Mouse (Mus musculus): ENCODE data around the gene B4galnt3. TPM values are rescaled to one million over a fixed set of nuclear protein-coding genes. Genes with fewer than 3 reads are reported as not detected.
"Not testable (repeated sequence)": the region's sequence is repeated elsewhere in the genome, so short reads cannot be mapped to it uniquely, and the experiment has no call there.

The B4galnt3 gene
- polyA plus RNA-seq (2012; rRNA removed): 1.6 and 1.8 TPM in 2 replicates

- DNase-seq (ENCODE audit: low read depth): no peak
Observed at GRCm38 (mm10) chr6:120294056-120294784, at the start of gene B4galnt3, which contains the start of gene D330020A13Rik. Gene B4galnt3 (minus strand): TSS chr6:120294559. Gene D330020A13Rik (plus strand): TSS chr6:120294364.

DNA sequence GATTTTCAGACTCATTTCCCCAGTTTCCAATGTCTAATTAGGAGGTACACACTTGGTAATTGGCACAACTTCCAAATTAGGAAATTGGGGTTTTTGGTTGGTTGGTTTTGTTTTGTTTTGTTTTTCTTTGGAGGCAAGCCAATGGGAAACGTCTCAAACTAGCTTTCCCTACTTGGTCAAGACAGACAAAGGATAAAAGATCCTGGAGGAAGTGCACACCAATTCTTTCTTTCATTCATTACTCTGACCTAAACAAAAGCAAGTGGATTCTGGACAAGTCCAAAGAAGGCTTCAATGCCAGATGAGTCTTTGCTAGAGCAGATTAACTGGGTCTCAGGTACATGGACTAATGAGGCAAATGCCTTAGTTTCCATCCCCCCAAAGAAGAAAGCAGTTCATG is 49.6 kb upstream of the B4galnt3 start:
- no peak for DNase-seq (ENCODE audit: low read depth)

DNA sequence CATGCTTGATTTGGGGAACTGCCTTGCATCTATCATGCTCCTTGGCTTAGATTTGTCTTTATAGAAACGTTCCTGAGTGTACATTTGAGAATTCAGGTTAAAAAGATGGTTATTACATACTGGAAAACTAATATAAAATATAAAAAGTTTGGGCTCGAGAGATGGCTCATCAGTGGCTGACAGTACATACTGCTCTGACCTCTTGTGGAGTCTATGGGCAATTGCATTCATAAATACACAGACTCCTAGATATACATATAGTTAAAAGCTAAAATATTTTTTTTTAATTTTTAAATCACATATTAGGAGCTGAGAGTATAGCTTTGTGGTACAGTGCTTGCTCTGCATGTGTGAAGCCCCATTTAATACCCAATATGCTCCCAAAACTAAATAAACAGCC is 38.0 kb upstream of the B4galnt3 start:
- DNase-seq (ENCODE audit: low read depth): no peak

- DNase-seq (ENCODE audit: low read depth): no peak
Observed at GRCm38 (mm10) chr6:120324295-120324927, 30.1 kb upstream of the B4galnt3 start.

DNA sequence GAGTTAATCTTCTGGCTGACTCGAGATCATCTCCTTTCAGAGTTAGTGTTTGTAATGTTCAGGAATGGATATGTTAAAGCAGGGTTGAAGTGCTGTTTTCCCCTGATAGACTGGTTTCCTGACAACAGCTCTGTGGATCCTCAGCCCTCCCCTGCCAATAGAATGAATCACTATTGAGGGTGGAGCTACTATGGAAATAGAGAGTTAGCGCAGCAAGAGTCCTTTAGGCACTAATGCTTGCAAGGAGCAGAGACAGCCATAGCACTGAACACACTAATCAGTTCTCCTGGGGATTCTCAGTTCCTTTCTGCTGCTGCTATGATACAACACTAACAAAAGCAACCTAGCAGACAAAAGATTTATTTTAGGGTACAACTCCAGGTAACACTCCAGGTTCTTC is 26.0 kb upstream of the B4galnt3 start:
- DNase-seq (ENCODE audit: low read depth): no peak

DNA sequence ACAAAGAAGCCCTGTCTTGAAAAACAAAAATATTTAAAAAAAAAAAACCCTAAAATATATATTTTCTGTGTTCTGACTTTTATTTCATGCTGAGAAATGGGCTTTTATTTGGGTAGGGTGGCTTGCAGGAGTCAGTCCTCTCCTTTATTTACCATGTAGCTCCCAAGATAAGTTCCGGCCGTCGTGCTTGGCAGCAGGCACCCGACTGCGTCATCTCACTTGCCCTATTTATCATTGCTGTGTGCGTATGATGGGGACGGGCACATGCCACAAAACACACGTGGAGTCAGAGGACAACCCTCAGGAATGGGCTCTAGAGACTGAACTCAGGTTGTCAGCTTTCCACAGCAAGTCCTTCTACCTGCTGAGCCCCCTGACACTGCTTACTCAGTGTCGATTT is 24.8 kb upstream of the B4galnt3 start:
- no peak for DNase-seq (ENCODE audit: low read depth)

GRCm38 (mm10) chr6:120318303-120318940 is 24.1 kb upstream of the B4galnt3 start:
- DNase-seq (ENCODE audit: low read depth): no peak

DNA sequence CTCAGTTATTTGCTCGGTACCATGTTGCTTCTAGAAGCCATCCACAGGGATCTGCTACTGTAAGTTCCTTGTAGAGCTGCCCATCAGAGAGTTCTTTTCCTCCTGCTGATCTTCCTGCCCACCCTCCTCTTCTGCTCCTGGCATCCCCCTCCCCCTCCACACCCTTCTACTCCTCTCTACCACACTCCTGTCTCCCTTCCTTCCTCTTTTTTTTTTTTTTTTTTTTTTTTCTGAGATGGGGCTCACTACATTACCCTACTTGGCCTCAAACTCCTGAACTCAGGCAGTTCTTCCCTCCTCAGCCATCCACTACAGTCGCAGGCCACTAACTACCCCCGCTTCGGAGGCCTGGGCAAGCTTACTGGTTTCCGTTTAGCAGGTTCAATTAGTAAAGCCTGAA is 18.1 kb upstream of the B4galnt3 start:
- no peak for DNase-seq (ENCODE audit: low read depth)

- DNase-seq (ENCODE audit: low read depth): no peak
Observed at GRCm38 (mm10) chr6:120309787-120310186, 15.4 kb upstream of the B4galnt3 start.

- no peak for DNase-seq (ENCODE audit: low read depth)
Observed at GRCm38 (mm10) chr6:120309338-120309737, 15.0 kb upstream of the B4galnt3 start.

DNA sequence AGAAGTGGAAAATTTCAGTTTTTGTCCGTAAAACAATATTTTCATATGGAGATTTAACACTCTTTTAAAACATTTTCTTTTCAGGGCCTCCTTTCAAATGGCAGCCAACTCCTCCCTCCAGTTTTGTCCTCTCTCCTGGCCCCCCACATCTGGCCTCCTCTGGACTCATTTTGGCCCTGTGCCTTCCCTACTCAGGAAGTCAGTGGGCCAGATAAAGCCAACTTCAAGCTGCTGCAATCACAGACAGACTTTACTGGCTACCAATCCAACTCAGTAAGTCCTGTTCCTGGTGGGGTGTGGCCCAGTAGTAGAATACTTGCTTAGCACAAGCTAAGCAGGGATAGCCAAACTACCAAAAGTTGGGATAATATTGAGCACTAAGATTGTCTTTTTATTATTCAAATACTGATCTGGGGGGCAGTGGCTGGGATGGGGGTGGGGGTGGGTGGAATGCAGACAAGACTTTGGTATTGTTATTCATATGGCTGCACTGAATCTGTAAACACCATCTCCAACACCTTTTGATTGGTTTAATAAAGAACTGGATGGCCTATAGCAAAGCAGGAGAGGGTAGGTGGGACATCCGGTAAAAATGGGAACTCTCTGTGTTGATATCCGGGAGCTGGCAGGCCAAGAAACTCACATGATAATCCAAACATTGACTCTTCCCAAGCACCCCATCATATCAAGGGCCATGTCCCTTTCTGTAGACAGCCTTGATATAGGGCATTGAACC is 12.7 kb upstream of the B4galnt3 start:
- DNase-seq (ENCODE audit: low read depth): no peak

DNA sequence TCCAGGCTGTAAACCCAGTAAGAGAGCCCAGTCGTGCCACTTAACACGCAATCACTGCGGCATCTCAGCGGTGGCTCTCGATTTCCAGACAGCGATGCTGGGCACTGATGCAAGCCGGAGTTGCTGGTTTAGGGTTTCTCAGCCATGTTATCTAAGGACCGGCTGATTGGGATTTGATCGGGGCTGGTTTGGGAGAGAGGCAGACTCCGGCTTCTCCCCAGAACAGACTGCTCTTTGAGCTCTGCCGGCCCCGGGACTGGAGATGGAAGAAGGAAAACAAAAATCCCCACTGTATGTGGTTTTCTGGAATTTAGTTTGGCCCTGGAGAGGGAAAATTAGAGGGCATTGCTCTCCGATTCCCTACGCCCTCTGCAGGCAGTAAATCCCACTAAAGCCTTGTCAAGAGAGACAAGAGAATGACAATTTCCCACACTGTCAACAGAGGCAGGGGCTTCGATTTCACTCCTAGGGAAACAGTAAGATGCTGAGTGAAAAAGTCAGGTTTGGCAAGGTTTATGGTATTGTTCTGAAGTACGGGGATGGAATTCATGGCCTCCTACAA is 8.5 kb upstream of the B4galnt3 start:
- DNase-seq (ENCODE audit: low read depth): no peak

GRCm38 (mm10) chr6:120301137-120301536 is 6.8 kb upstream of the B4galnt3 start:
- DNase-seq (ENCODE audit: low read depth): no peak

DNA sequence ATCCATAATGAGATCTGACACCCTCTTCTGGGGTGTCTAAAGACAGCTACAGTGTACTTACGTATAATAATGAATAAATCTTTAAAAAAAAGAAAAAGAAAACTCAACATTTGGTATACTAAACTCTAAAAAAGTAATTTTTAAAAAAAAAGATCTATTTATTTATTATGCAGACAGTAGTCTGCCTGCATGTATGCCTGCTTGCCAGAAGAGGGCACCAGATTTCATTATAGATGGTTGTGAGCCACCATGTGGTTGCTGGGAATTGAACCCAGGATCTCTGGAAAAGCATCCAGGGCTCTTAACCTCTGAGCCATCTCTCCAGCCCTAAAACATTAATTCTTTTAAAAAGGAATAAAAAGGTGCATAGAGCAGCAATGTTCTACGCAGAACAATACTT is 2.2 kb upstream of the B4galnt3 start:
- not testable (repeated sequence) for DNase-seq (ENCODE audit: low read depth)

DNA sequence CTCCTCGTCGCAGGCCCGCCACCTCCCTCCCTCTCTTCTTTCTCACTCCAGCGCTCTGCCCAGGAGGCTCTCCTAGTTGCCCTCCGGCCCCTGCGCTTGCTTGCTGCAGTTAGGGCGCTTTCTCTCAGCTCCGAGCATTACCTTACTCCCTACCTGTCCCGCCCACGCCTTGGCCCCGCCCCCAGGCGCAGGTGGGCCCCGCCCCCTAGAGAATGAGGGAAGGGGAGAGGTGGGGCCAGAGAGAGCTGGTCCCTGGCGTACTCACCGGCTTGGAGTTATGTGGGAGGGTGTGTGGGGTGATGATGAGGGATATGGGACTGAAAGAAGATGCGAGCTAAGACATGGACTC is 400 bp upstream of the B4galnt3 start:
- peak; percentile 14 for DNase-seq (ENCODE audit: low read depth)

GRCm38 (mm10) chr6:120291396-120292009 is 2.9 kb downstream of the B4galnt3 start:
- DNase-seq (ENCODE audit: low read depth): no peak

DNA sequence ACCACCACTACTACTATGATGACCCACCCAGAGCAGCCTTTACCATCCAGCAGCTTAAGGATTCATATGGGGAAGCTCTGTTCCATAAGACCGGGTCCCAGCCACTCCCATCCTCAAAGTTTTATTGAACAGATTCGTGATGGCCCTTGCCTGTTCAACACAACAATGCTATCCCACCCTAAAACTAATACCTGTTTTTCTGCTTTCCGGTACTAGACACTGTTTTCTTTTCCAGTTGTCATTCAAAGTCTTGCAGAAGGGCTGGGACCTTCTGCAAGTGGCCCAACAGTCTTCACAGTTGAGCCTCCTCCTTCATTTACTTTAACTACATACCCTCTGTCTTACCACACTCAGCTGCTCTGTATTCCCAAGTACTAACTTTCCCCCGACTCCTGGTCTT is 4.9 kb downstream of the B4galnt3 start:
- DNase-seq (ENCODE audit: low read depth): no peak

DNA sequence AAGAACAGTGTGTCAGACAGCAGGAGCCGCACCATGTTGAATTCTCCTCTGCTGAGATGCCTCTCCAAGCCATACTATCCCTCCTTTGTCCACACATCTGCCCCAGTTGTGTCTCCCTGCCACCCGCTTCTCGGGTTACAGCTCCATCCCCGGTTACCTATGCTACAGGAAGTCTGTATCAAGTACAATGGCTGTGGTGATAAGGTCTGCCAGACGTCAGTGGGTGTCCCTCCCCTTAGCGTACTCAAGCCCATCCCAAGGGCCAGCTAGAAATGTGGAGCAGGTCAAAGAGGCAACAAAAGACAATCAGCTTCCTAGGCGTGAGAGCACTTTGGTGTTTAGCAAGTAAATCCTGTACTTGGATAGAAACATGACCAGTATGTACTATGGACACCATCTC is 5.8 kb downstream of the B4galnt3 start:
- DNase-seq (ENCODE audit: low read depth): no peak

DNA sequence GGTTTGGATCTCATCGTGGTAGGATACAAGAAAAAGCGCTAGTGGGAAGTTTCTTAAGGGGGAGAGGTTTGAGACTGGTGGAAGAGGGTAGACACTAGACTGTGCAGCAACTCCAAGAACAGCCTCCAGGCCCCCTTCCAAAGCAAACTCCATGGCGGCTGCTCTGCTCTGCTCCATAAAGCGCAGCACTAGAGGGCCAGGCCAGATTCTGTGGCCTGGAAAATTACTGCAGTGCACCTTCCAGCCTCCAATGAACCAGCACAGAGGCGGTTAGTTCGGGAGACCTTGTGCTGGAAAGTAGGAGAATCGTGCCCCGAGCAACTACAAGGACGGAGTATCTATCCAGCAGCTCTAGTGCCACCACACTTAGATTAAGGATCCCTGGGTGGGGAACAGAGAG is 7.1 kb downstream of the B4galnt3 start:
- DNase-seq (ENCODE audit: low read depth): no peak

DNA sequence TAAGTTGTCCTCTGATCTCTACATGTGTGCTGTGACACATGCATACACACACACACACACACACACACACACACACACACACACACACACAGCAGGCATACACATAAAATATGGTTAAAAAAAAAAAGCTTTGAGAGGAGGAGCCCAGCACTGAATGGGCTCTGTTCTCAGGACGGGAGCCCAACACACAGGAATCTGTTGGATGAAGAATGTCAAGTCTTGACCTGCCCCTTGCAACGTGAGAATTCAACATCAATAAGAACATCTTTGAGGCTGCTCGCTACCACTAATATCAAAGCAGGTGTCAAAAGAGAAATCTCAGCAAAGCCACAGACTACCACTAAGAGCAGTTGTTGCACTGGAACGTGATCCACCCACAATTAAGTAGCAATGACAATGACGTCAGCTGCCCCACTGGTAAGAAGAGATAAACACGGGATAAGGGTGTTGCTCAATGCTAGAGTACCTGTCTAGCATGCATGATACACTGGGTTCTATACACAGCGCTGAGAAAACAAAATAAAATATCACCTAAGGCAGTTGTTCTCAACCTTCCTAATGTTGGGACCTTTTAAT is 17.4 kb downstream of the B4galnt3 start:
- peak; percentile 9 for DNase-seq (ENCODE audit: low read depth)

DNA sequence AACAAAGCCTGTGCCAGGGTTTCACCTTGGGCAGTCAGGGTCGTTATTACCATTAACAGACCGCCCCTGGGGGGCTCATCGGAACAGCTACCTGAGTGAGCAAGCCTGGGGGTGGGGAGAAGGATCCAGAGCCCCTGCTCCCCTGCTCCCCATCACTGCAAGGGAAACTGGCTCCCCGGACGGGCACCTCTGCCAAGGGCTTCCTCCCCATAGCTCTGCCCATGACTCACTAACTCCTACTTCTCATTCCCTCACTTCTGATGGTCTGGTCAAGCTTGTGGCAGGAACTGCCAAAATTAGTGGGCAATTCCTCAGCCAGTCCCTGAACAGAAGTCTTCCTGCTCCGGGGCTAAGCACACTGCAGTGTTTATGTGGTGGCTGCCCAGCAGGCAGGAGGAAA is 19.1 kb downstream of the B4galnt3 start:
- DNase-seq (ENCODE audit: low read depth): no peak
